Mouse (Mus musculus): ENCODE measurements at regions not wholly inside any gene's neighbourhood (a gene's known extent, or its start where the extent isn't known, plus 50 kb on each side); places are given as distances from the start of the nearest gene placed in this dataset.

- TF ChIP-seq CTCF (IDR thresholded peaks at IDR 0.05; ENCODE audit: borderline replicate concordance, insufficient read depth, low read length) = no peak
- no peak for TF ChIP-seq POLR2A (IDR thresholded peaks at IDR 0.05; ENCODE audit: low read depth, low read length)
Measured at GRCm38 (mm10) chr4:5459028-5459695, 666.0 kb upstream of the Impad1 start.
